Mouse (Mus musculus): ENCODE data around the gene Tmem217. TPM values are rescaled to one million over a fixed set of nuclear protein-coding genes. Genes with fewer than 3 reads are reported as not detected.
A peak's percentile ranks its signal among the peaks of the same experiment; 100 is the strongest.
"Not testable (repeated sequence)": the region's sequence is repeated elsewhere in the genome, so short reads cannot be mapped to it uniquely, and the experiment has no call there.

The Tmem217 gene
- polyA plus RNA-seq, 1 experiment from 2014 or later: 1.5 TPM

GRCm38 (mm10) chr17:29497481-29497880, 54.7 kb downstream of the Tmem217 start:
- WGBS: 57% methylated on average over 1 of the region's 1 CpGs
- not testable (repeated sequence) for H3K27ac ChIP-seq; H3K9me3 ChIP-seq; DNase-seq (ENCODE audit: low spot score); H3K4me3 ChIP-seq; H3K27me3 ChIP-seq (ENCODE audit: insufficient read depth, poor library complexity, severe bottlenecking)
- peaks cover 18% of the 10 kb centered on the region for H3K4me1 ChIP-seq
- peaks cover 27% of the 10 kb centered on the region for H3K36me3 ChIP-seq

GRCm38 (mm10) chr17:29497071-29497354, 55.2 kb downstream of the Tmem217 start:
- H3K4me1 ChIP-seq: peaks cover 14% of the 10 kb centered on the region
- H3K36me3 ChIP-seq: peaks cover 27% of the 10 kb centered on the region
- no peaks in the 10 kb centered on the region for H3K27me3 ChIP-seq (ENCODE audit: insufficient read depth, poor library complexity, severe bottlenecking)
- WGBS: 82% methylated on average over 3 of the region's 3 CpGs
- H3K4me3 ChIP-seq: no peak overlapping the region
- no peaks in the 10 kb centered on the region for H3K9me3 ChIP-seq
- no peak for DNase-seq (ENCODE audit: low spot score)
- H3K27ac ChIP-seq: 0 out of 2 replicates have a peak overlapping the region, but pooled peaks have one; percentile 3

- 0 out of 2 replicates have a peak overlapping the region, but pooled peaks have one; percentile 3 for H3K27ac ChIP-seq
Measured at GRCm38 (mm10) chr17:29496211-29497070, 55.7 kb downstream of the Tmem217 start.

GRCm38 (mm10) chr17:29494732-29495076, 57.5 kb downstream of the Tmem217 start:
- whole genome bisulfite sequencing: 63% methylated on average over 7 of the region's 8 CpGs
- peak overlapping the region; percentile 3; the same call in 1 of the 2 replicates for H3K4me3 ChIP-seq
- peaks cover 23% of the 10 kb centered on the region for H3K4me1 ChIP-seq
- no peaks in the 10 kb centered on the region for H3K27me3 ChIP-seq (ENCODE audit: insufficient read depth, poor library complexity, severe bottlenecking)
- peak overlapping the region; percentile 30; the same call in 1 of the 2 replicates for H3K27ac ChIP-seq
- H3K36me3 ChIP-seq: peaks cover 32% of the 10 kb centered on the region
- DNase-seq (ENCODE audit: low spot score): no peak
- H3K9me3 ChIP-seq: no peaks in the 10 kb centered on the region

More at GRCm38 (mm10) chr17:29496211-29497070, 55.7 kb downstream of the Tmem217 start:
- Histone ChIP-seq H3K27me3 (ENCODE audit: insufficient read depth, poor library complexity, severe bottlenecking) (no peaks in the 10 kb centered on the region), H3K9me3 (no peaks in the 10 kb centered on the region), H3K4me1 (peaks cover 14% of the 10 kb centered on the region), H3K36me3 (peaks cover 32% of the 10 kb centered on the region), H3K4me3 (no peak overlapping the region)
- 71% methylated on average over 6 of the region's 6 CpGs for WGBS
- DNase-seq (ENCODE audit: low spot score): no peak

- Histone ChIP-seq H3K4me1 (peaks cover 28% of the 10 kb centered on the region), H3K9me3 (no peaks in the 10 kb centered on the region), H3K27me3 (ENCODE audit: insufficient read depth, poor library complexity, severe bottlenecking) (no peaks in the 10 kb centered on the region), H3K36me3 (peaks cover 32% of the 10 kb centered on the region), H3K4me3 (peak overlapping the region; percentile 3; the same call in 1 of the 2 replicates), H3K27ac (peak overlapping the region; percentile 96)
- WGBS: 76% methylated on average over 10 of the region's 10 CpGs
- DNase-seq (ENCODE audit: low spot score): no peak
Measured at GRCm38 (mm10) chr17:29494062-29494731, 58.0 kb downstream of the Tmem217 start.

GRCm38 (mm10) chr17:29493461-29493980, 58.7 kb downstream of the Tmem217 start:
- peak overlapping the region; percentile 91 for H3K4me3 ChIP-seq
- peaks cover 35% of the 10 kb centered on the region for H3K4me1 ChIP-seq
- H3K27me3 ChIP-seq (ENCODE audit: insufficient read depth, poor library complexity, severe bottlenecking): no peaks in the 10 kb centered on the region
- 75% methylated on average over 11 of the region's 11 CpGs for WGBS
- DNase-seq (ENCODE audit: low spot score): no peak
- H3K27ac ChIP-seq: peak overlapping the region; percentile 96
- H3K36me3 ChIP-seq: peaks cover 32% of the 10 kb centered on the region
- H3K9me3 ChIP-seq: no peaks in the 10 kb centered on the region

- peak overlapping the region; percentile 91 for H3K4me3 ChIP-seq
- H3K36me3 ChIP-seq: peaks cover 32% of the 10 kb centered on the region
- H3K4me1 ChIP-seq: peaks cover 33% of the 10 kb centered on the region
- no peaks in the 10 kb centered on the region for H3K9me3 ChIP-seq
- peak overlapping the region; percentile 96 for H3K27ac ChIP-seq
- H3K27me3 ChIP-seq (ENCODE audit: insufficient read depth, poor library complexity, severe bottlenecking): no peaks in the 10 kb centered on the region
- 2% methylated on average over 22 of the region's 22 CpGs for WGBS
- peak; percentile 83 for DNase-seq (ENCODE audit: low spot score)
Measured at GRCm38 (mm10) chr17:29492269-29493191, 59.7 kb downstream of the Tmem217 start.

- no peaks in the 10 kb centered on the region for H3K9me3 ChIP-seq
- peaks cover 32% of the 10 kb centered on the region for H3K36me3 ChIP-seq
- H3K4me3 ChIP-seq: peak overlapping the region; percentile 91
- H3K27me3 ChIP-seq (ENCODE audit: insufficient read depth, poor library complexity, severe bottlenecking): no peaks in the 10 kb centered on the region
- peaks cover 33% of the 10 kb centered on the region for H3K4me1 ChIP-seq
- WGBS: under 1% methylated on average over 48 of the region's 48 CpGs
- DNase-seq (ENCODE audit: low spot score): no peak
- H3K27ac ChIP-seq: peak overlapping the region; percentile 96
Measured at GRCm38 (mm10) chr17:29491591-29492268, 60.5 kb downstream of the Tmem217 start.

- Histone ChIP-seq H3K9me3 (no peaks in the 10 kb centered on the region), H3K36me3 (peaks cover 26% of the 10 kb centered on the region), H3K4me1 (peaks cover 33% of the 10 kb centered on the region), H3K27me3 (ENCODE audit: insufficient read depth, poor library complexity, severe bottlenecking) (no peaks in the 10 kb centered on the region), H3K27ac (peak within 1 kb of the TSS; percentile 96), H3K4me3 (peak within 1 kb of the TSS; percentile 91)
- under 1% methylated on average over 92 of the region's 99 CpGs for WGBS
- DNase-seq (ENCODE audit: low spot score): peak; percentile 89
Measured at GRCm38 (mm10) chr17:29490713-29491581, 61.2 kb downstream of the Tmem217 start, which contains the start of gene Pim1. Gene Pim1, plus strand, starts transcription at chr17:29490753.

- peaks cover 33% of the 10 kb centered on the region for H3K4me1 ChIP-seq
- H3K36me3 ChIP-seq: peaks cover 25% of the 10 kb centered on the region
- WGBS: under 1% methylated on average over 56 of the region's 68 CpGs
- H3K27ac ChIP-seq: peak overlapping the region; percentile 96
- H3K27me3 ChIP-seq (ENCODE audit: insufficient read depth, poor library complexity, severe bottlenecking): no peaks in the 10 kb centered on the region
- no peaks in the 10 kb centered on the region for H3K9me3 ChIP-seq
- H3K4me3 ChIP-seq: peak overlapping the region; percentile 91
- peak; percentile 100 for DNase-seq (ENCODE audit: low spot score)
Measured at GRCm38 (mm10) chr17:29489971-29490712, 62.0 kb downstream of the Tmem217 start.

Data from heart, embryonic 10.5 days (tissue).